Comparison of ENCODE assay signal across 8 mouse cellular contexts in genomic region chr7:19269721-19270441, GRCm38 (mm10). TPM values are rescaled to one million over a fixed set of nuclear protein-coding genes. Genes with fewer than 3 reads are reported as not detected.
DNase-seq lines count a peak whose midpoint lies in the region; ATAC-seq and TF ChIP-seq lines count a peak whose summit lies in the region.

No protein-coding gene starts in this region.

- no peaks in the 10 kb centered on the region for H3K9me3 ChIP-seq in E14TG2a.4 (ENCODE audit: low read length)
- no peaks in the 10 kb centered on the region for H3K9me3 ChIP-seq in forebrain, embryonic 13.5 days (replicated peaks)
- H3K9me3 ChIP-seq in hindbrain, embryonic 12.5 days (replicated peaks): no peaks in the 10 kb centered on the region
- no peaks in the 10 kb centered on the region for H3K9me3 ChIP-seq in limb, embryonic 15.5 days
- H3K9me3 ChIP-seq in midbrain, embryonic 16.5 days (replicated peaks; ENCODE audit: control insufficient read depth, low read length, poor library complexity, severe bottlenecking): no peaks in the 10 kb centered on the region

- H3K27ac ChIP-seq in forebrain, embryonic 13.5 days: no peak overlapping the region
- H3K27ac ChIP-seq in hindbrain, embryonic 12.5 days: peak overlapping the region; percentile 48; the same call in 1 of the 2 replicates
- peak overlapping the region; percentile 97 for H3K27ac ChIP-seq in limb, embryonic 15.5 days
- peak overlapping the region; percentile 43 for H3K27ac ChIP-seq in midbrain, embryonic 16.5 days (ENCODE audit: low read length)

- no peak for ATAC-seq in forebrain, embryonic 13.5 days
- ATAC-seq in hindbrain, embryonic 12.5 days (ENCODE audit: low FRiP score): no peak
- ATAC-seq in limb, embryonic 15.5 days (ENCODE audit: insufficient number of reproducible peaks, low FRiP score, low TSS enrichment, low read depth): no peak
- no peak for ATAC-seq in midbrain, embryonic 16.5 days
- ATAC-seq in erythroid progenitor cell, adult 5-6 weeks (replicated peaks; ENCODE audit: low FRiP score, poor library complexity, severe bottlenecking): no peak

- H3K27me3 ChIP-seq in E14TG2a.4 (ENCODE audit: insufficient read depth, low read length): no peaks in the 10 kb centered on the region
- no peaks in the 10 kb centered on the region for H3K27me3 ChIP-seq in forebrain, embryonic 13.5 days
- peaks cover 3% of the 10 kb centered on the region for H3K27me3 ChIP-seq in hindbrain, embryonic 12.5 days
- no peaks in the 10 kb centered on the region for H3K27me3 ChIP-seq in limb, embryonic 15.5 days
- no peaks in the 10 kb centered on the region for H3K27me3 ChIP-seq in midbrain, embryonic 16.5 days (ENCODE audit: control insufficient read depth, insufficient read depth, low read depth, low read length)

- peak overlapping the region; percentile 99 for H3K4me3 ChIP-seq in E14TG2a.4 (replicated peaks; ENCODE audit: low read length)
- H3K4me3 ChIP-seq in forebrain, embryonic 13.5 days: peak overlapping the region; percentile 97
- H3K4me3 ChIP-seq in hindbrain, embryonic 12.5 days: peak overlapping the region; percentile 97
- peak overlapping the region; percentile 98 for H3K4me3 ChIP-seq in limb, embryonic 15.5 days
- peak overlapping the region; percentile 96 for H3K4me3 ChIP-seq in midbrain, embryonic 16.5 days (ENCODE audit: low read depth, low read length)

- DNase-seq in R1 (ENCODE audit: low read depth, low spot score): peak; percentile 86
- DNase-seq in left cerebral cortex, adult 11 months (ENCODE audit: low spot score): no peak

- TF ChIP-seq CTCF in E14TG2a.4 (conservative IDR thresholded peaks at IDR 0.05; ENCODE audit: low read length): no peak

- peak overlapping the region; percentile 94 for H3K4me2 ChIP-seq in forebrain, embryonic 13.5 days
- peak overlapping the region; percentile 92 for H3K4me2 ChIP-seq in hindbrain, embryonic 12.5 days (replicated peaks)
- peak overlapping the region; percentile 95 for H3K4me2 ChIP-seq in limb, embryonic 15.5 days
- H3K4me2 ChIP-seq in midbrain, embryonic 16.5 days (ENCODE audit: low read length): peak overlapping the region; percentile 72

- H3K4me1 ChIP-seq in E14TG2a.4 (replicated peaks; ENCODE audit: low read depth, low read length): peaks cover 55% of the 10 kb centered on the region
- peaks cover 26% of the 10 kb centered on the region for H3K4me1 ChIP-seq in forebrain, embryonic 13.5 days
- peaks cover 34% of the 10 kb centered on the region for H3K4me1 ChIP-seq in hindbrain, embryonic 12.5 days
- peaks cover 47% of the 10 kb centered on the region for H3K4me1 ChIP-seq in limb, embryonic 15.5 days
- H3K4me1 ChIP-seq in midbrain, embryonic 16.5 days (ENCODE audit: control insufficient read depth, insufficient read depth, low read length): peaks cover 18% of the 10 kb centered on the region

- 3% methylated on average over 18 of the region's 19 CpGs for WGBS in forebrain, embryonic 13.5 days
- 0% methylated on average over 17 of the region's 19 CpGs for WGBS in hindbrain, embryonic 12.5 days
- under 1% methylated on average over 18 of the region's 19 CpGs for WGBS in limb, embryonic 15.5 days
- 4% methylated on average over 17 of the region's 19 CpGs for WGBS in midbrain, embryonic 16.5 days

- H3K36me3 ChIP-seq in E14TG2a.4 (ENCODE audit: insufficient read depth, low read length): peaks cover 32% of the 10 kb centered on the region
- peaks cover 4% of the 10 kb centered on the region; the same call in 1 of the 2 replicates for H3K36me3 ChIP-seq in forebrain, embryonic 13.5 days (ENCODE audit: poor library complexity, severe bottlenecking)
- peaks cover 4% of the 10 kb centered on the region for H3K36me3 ChIP-seq in hindbrain, embryonic 12.5 days
- H3K36me3 ChIP-seq in limb, embryonic 15.5 days: peaks cover 18% of the 10 kb centered on the region
- no peaks in the 10 kb centered on the region for H3K36me3 ChIP-seq in midbrain, embryonic 16.5 days (ENCODE audit: control insufficient read depth, insufficient read depth, low read length)

- H3K9ac ChIP-seq in forebrain, embryonic 13.5 days: peak overlapping the region; percentile 92
- peak overlapping the region; percentile 75 for H3K9ac ChIP-seq in hindbrain, embryonic 12.5 days
- H3K9ac ChIP-seq in limb, embryonic 15.5 days: peak overlapping the region; percentile 87
- H3K9ac ChIP-seq in midbrain, embryonic 16.5 days (ENCODE audit: low read depth, low read length): peak overlapping the region; percentile 89

RNA-seq across cellular contexts. Expression of gene Vasp, which starts 1.7 kb away (rescaled TPM):
- polyA plus RNA-seq in forebrain, embryonic 13.5 days (2015; fragmentation: Nextera tagmentation; extraction: Ambion mirVana): 31.0 and 32.7 TPM in 2 replicates
- 52.7 and 60.3 TPM in 2 replicates for polyA plus RNA-seq in hindbrain, embryonic 12.5 days (2016; fragmentation: Nextera tagmentation; extraction: Ambion mirVana)
- 73.8 and 84.0 TPM in 2 replicates for polyA plus RNA-seq in limb, embryonic 15.5 days (2015; fragmentation: Nextera tagmentation; extraction: Ambion mirVana)
- polyA plus RNA-seq in midbrain, embryonic 16.5 days (2015; fragmentation: Nextera tagmentation; extraction: Ambion mirVana): 35.5 and 40.9 TPM in 2 replicates
- 34.0 and 58.7 TPM in 2 replicates for total RNA-seq in erythroid progenitor cell, adult 5-6 weeks (2015; ENCODE audit: low replicate concordance)
- 17.9 and 26.7 TPM in 2 replicates for total RNA-seq in erythroid progenitor cell, adult 5-6 weeks (2017; ENCODE audit: low replicate concordance)

RNA-seq across cellular contexts. Expression of gene Ppm1n, which starts 10.0 kb away (rescaled TPM):
- polyA plus RNA-seq in forebrain, embryonic 13.5 days (2015; fragmentation: Nextera tagmentation; extraction: Ambion mirVana): 0.18 and 0.80 TPM in 2 replicates
- polyA plus RNA-seq in hindbrain, embryonic 12.5 days (2016; fragmentation: Nextera tagmentation; extraction: Ambion mirVana): 0.17 TPM in 1 of 2 replicates, not detected in the other
- polyA plus RNA-seq in limb, embryonic 15.5 days (2015; fragmentation: Nextera tagmentation; extraction: Ambion mirVana): 0.16 and 0.19 TPM in 2 replicates
- polyA plus RNA-seq in midbrain, embryonic 16.5 days (2015; fragmentation: Nextera tagmentation; extraction: Ambion mirVana): 1.5 and 1.6 TPM in 2 replicates
- total RNA-seq in erythroid progenitor cell, adult 5-6 weeks (2015; ENCODE audit: low replicate concordance): not detected in 2 replicates
- not detected in 2 replicates for total RNA-seq in erythroid progenitor cell, adult 5-6 weeks (2017; ENCODE audit: low replicate concordance)

RNA-seq across cellular contexts. Expression of gene Rtn2, which starts 12.5 kb away (rescaled TPM):
- 87.9 and 92.4 TPM in 2 replicates for polyA plus RNA-seq in forebrain, embryonic 13.5 days (2015; fragmentation: Nextera tagmentation; extraction: Ambion mirVana)
- 67.8 and 68.0 TPM in 2 replicates for polyA plus RNA-seq in hindbrain, embryonic 12.5 days (2016; fragmentation: Nextera tagmentation; extraction: Ambion mirVana)
- 21.4 and 48.2 TPM in 2 replicates for polyA plus RNA-seq in limb, embryonic 15.5 days (2015; fragmentation: Nextera tagmentation; extraction: Ambion mirVana)
- 111 and 114 TPM in 2 replicates for polyA plus RNA-seq in midbrain, embryonic 16.5 days (2015; fragmentation: Nextera tagmentation; extraction: Ambion mirVana)
- total RNA-seq in erythroid progenitor cell, adult 5-6 weeks (2015; ENCODE audit: low replicate concordance): 4.0 TPM in 1 of 2 replicates, not detected in the other
- not detected in 2 replicates for total RNA-seq in erythroid progenitor cell, adult 5-6 weeks (2017; ENCODE audit: low replicate concordance)

RNA-seq across cellular contexts. Expression of gene Fosb, which starts 40.0 kb away (rescaled TPM):
- polyA plus RNA-seq in forebrain, embryonic 13.5 days (2015; fragmentation: Nextera tagmentation; extraction: Ambion mirVana): 0.06 TPM in 1 of 2 replicates, not detected in the other
- 0.10 TPM in 1 of 2 replicates, not detected in the other for polyA plus RNA-seq in hindbrain, embryonic 12.5 days (2016; fragmentation: Nextera tagmentation; extraction: Ambion mirVana)
- polyA plus RNA-seq in limb, embryonic 15.5 days (2015; fragmentation: Nextera tagmentation; extraction: Ambion mirVana): 0.29 and 0.41 TPM in 2 replicates
- 0.06 TPM in 2 replicates for polyA plus RNA-seq in midbrain, embryonic 16.5 days (2015; fragmentation: Nextera tagmentation; extraction: Ambion mirVana)
- total RNA-seq in erythroid progenitor cell, adult 5-6 weeks (2015; ENCODE audit: low replicate concordance): 6.3 and 7.9 TPM in 2 replicates
- 1.3 and 3.3 TPM in 2 replicates for total RNA-seq in erythroid progenitor cell, adult 5-6 weeks (2017; ENCODE audit: low replicate concordance)

RNA-seq across cellular contexts. Expression of gene Opa3, which starts 41.7 kb away (rescaled TPM):
- polyA plus RNA-seq in forebrain, embryonic 13.5 days (2015; fragmentation: Nextera tagmentation; extraction: Ambion mirVana): 42.1 and 47.5 TPM in 2 replicates
- polyA plus RNA-seq in hindbrain, embryonic 12.5 days (2016; fragmentation: Nextera tagmentation; extraction: Ambion mirVana): 41.1 and 41.7 TPM in 2 replicates
- polyA plus RNA-seq in limb, embryonic 15.5 days (2015; fragmentation: Nextera tagmentation; extraction: Ambion mirVana): 28.4 and 31.5 TPM in 2 replicates
- polyA plus RNA-seq in midbrain, embryonic 16.5 days (2015; fragmentation: Nextera tagmentation; extraction: Ambion mirVana): 33.8 and 36.5 TPM in 2 replicates
- 19.8 and 25.6 TPM in 2 replicates for total RNA-seq in erythroid progenitor cell, adult 5-6 weeks (2015; ENCODE audit: low replicate concordance)
- total RNA-seq in erythroid progenitor cell, adult 5-6 weeks (2017; ENCODE audit: low replicate concordance): 20.0 and 22.7 TPM in 2 replicates
